Mouse (Mus musculus) spleen, postnatal 10 days (tissue): ENCODE measurements around the gene Tmeff1.
A peak's percentile ranks its signal among the peaks of the same experiment; 100 is the strongest.
"Not testable (repeated sequence)": the region's sequence is repeated elsewhere in the genome, so short reads cannot be mapped to it uniquely, and the experiment has no call there.

Source experiments
- DNase-seq, 2 experiments: peaks; one replicate each; pipeline ENCODE4 v3.0.0; 2021 to 2022; ENCODE audit warnings: low spot score in 2 of 2

Gene Tmeff1

GRCm38 (mm10) chr4:48676570-48677185 lies 91.7 kb downstream of the Tmeff1 start:
- DNase-seq, result no peak

DNA sequence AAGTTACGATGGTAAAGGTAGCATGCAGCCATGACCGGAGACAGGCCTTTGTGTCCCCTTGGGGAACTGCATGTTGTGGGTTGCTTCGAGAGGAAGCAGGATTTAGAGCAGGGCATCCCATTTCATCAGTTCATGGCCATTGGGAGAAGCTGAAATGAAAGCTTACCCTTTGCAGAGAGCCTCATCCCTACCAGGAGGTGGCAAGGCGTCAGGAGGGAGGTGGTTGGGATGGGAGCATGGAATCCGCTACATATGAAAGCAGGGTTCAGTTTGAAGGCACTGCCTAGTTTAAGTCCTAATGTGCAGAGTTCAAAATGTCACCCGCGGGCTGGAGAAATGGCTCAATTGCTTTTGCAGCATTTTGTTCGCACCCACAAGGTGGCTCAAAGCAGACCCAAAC lies 92.3 kb downstream of the Tmeff1 start:
- no peak for DNase-seq

DNA sequence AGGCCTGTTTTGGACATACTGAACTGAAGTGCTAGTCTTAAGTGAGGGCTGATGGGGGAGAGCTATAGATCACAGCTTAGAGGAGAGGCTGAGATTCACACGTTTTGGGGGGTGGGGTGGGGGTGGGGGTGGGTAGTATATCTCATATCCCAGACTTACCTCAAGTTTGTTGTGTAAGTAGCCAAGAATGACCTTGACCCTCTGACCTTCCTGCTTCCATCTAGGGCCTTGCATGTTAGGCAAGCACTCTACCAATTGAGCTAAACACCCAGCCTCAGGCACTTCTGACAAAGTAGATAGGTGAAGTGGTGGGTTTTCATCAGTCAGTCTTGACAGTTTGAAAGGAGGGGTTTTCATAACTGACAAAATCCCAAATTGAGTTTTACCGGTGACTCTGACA lies 92.8 kb downstream of the Tmeff1 start:
- DNase-seq, result no peak

DNA sequence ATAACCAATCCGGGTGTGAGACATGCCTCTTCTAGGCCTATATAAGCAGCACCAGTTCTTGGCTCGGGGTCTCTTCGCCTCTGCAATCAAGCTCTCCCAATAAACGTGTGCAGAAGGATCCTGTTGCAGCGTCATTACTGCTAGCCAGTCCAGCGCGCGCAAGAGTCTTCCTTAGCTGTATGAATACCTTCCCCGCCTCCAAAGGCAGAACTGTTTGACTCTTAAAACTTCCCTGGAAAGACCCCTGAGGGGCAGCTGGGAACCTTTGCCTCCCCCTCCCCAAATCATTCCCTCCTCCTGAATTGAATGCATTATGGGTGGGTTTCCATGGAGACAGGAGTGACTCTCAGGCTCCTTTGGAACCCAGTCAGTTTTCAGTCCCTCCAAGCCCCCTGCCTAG lies 93.8 kb downstream of the Tmeff1 start:
- no peak for DNase-seq

DNA sequence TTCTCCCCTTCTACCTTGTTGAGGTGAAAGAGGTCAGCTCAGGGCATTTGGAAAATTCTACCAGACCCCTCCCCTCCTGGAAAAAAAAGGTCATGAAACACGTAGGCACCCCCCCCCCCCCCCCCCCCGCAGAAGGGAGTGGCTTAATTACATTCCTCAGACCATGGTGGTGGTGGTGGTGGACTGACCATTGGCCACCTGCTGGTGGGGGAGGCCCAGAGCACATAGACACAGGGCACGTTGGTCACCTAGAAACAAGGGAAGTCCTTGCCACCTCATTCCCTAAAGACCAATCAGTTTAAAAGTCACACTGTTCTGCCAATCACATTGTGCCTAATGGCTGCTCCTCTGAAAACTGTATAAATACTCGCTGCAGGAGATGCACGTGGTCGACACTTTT lies 94.8 kb downstream of the Tmeff1 start:
- not testable (repeated sequence) for DNase-seq

DNA sequence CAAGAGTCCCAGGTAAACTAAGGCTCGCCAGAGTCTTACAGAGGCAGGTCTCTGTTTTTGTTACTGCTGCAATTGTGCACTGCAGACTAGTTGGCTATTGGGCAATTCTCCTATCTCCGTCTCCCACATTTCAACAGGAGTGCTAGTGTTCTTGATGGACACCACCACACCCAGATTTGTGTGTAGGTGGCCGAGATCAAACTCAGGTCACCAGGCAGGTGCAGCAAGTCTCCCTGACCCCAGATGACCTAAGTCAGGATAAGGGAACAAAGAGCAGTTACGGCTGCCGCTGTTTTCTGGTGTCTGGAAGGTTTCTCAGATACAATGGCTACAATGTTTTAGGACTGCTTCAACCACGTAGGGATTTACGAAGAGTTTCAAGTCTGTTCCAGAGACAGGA lies 95.2 kb downstream of the Tmeff1 start:
- no peak for DNase-seq

GRCm38 (mm10) chr4:48680648-48681343 lies 95.8 kb downstream of the Tmeff1 start:
- DNase-seq, result no peak

GRCm38 (mm10) chr4:48683126-48683525 lies 98.2 kb downstream of the Tmeff1 start:
- DNase-seq, result no peak

DNA sequence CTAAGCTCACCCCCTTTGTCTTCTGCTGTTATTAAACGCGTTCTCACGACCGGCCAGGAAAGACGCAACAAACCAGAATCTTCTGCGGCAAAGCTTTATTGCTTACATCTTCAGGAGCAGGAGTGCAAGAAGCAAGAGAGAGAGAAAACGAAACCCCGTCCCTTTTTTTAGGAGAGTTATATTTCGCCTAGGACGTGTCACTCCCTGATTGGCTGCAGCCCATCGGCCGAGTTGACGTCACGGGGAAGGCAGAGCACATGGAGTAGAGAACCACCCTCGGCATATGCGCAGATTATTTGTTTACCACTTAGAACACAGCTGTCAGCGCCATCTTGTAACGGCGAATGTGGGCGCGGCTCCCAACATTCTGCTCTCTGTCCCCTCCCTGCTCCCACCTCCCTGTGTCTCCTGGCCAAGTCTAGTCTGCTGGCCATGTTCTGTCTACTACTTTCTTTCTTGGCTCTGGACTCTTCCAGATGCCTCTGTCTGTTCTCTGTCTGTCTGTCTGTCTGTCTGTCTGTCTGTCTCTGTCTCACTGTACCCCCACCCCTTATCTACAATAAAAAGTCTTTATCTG lies 98.7 kb downstream of the Tmeff1 start:
- DNase-seq, result not testable (repeated sequence)

DNA sequence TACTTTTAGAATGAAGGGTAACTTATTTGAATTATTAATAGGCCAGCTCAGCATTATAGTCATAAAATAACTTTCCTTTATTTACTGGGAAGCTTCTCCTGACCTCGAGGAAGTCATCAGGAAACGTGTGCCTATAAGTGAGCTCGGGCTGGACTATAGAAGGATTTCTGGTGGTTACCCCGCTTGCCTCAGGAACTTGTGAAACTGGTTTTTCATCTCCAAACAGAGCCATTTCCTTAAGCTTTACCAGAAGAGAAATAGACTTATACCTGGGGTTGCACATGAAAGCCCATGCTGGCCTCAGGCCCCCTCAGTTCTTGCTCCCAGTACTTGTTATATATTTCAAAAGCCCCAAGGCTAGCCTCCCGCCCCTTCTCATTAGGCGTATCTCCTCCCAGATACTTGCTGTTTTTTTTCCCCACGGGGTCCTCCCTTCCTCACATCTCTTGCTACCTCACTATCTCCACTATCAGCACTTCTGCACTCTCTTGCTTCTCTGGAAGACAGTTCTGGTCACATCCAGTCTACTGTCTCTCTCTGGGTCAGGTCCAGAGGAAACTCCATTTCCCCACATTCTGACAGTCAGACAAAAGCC lies 99.7 kb downstream of the Tmeff1 start:
- DNase-seq, result no peak

- DNase-seq, result no peak
Measured at GRCm38 (mm10) chr4:48688148-48688547, 103.2 kb downstream of the Tmeff1 start.

- peak in 1 of 2 experiments; percentile 4 for DNase-seq
Measured at GRCm38 (mm10) chr4:48690640-48691039, 105.7 kb downstream of the Tmeff1 start.

GRCm38 (mm10) chr4:48691793-48692437 lies 106.9 kb downstream of the Tmeff1 start:
- DNase-seq, result peak in 1 of 2 experiments; percentile 24

GRCm38 (mm10) chr4:48692736-48693292 lies 107.8 kb downstream of the Tmeff1 start:
- DNase-seq, result no peak

DNA sequence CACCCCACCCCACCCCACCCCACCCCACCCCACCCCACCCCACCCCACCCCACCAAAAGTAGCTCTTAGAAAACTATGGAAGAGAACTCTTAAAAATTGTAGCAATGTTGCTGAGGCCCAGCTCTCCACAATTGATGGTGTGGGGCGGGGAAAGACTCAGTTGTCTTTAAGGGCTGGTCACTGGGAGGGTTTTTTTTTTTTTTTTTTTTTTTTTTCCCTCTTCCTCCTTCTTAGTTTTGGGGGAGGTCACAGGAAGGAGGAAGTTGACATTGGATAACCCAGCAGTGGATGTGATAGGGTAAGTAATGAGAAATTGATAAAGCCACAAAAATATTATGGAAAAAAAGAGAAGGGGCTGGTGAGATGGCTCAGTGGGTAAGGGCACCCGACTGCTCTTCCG lies 111.7 kb downstream of the Tmeff1 start:
- DNase-seq, result no peak

- no peak for DNase-seq
Measured at GRCm38 (mm10) chr4:48697302-48697701, 112.3 kb downstream of the Tmeff1 start.
